Mouse (Mus musculus) lung, postnatal 0 days (tissue): ENCODE results near the gene Dexi.

Experiments used
- CTCF ChIP-seq: IDR thresholded peaks from 2 replicates; pipeline ENCODE4 v1.5.1; 2016; ENCODE audit warnings: antibody characterized with exemption, mild to moderate bottlenecking
- EP300 ChIP-seq: IDR thresholded peaks from 2 replicates; pipeline ENCODE4 v1.6.1; 2016; ENCODE audit warnings: antibody characterized with exemption, mild to moderate bottlenecking, control low read depth

DNA sequence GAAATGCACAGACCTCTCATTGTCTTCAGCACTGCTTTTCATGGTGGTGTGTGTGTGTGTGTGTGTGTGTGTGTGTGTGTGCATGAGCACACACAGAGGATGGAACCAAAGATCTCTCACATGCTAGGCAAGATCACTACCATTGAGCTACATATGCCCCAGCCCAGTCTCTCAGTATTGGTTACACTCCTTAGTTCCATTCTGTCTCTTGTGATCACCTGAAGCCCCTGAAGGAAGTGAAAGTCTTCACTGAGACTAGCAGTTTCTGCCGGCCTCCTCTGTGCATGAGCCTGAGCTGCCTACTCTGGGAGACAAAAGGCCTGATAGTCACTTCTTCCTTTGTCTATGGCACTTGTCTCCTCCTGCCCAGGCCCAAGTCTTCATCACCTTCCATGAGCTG lies 43.7 kb downstream of the Dexi start:
- TF ChIP-seq CTCF = no peak
- no peak for TF ChIP-seq EP300
